Mouse (Mus musculus): ENCODE measurements around the gene Pkig. TPM values are rescaled to one million over a fixed set of nuclear protein-coding genes. Genes with fewer than 3 reads are reported as not detected.
"Not testable (repeated sequence)": the region's sequence is repeated elsewhere in the genome, so short reads cannot be mapped to it uniquely, and the experiment has no call there.

Pkig gene
- total RNA-seq, 1 experiment, result 14.8 TPM

- peak within 1 kb of the TSS; percentile 86 to 99 for H3K4me3 ChIP-seq (ENCODE audit: insufficient read depth in 1 of 2, low read depth in 1 of 2, low read length in 2 of 2, poor library complexity in 1 of 2, severe bottlenecking in 1 of 2)
- in situ Hi-C loops (cut with MboI; ENCODE audit: low sequenced_read_pairs in 2 of 2, unreplicated experiment in 2 of 2), result no loop called here
- peak; percentile 87 for DNase-seq (ENCODE audit: low read depth, low spot score)
- H3K36me3 ChIP-seq (ENCODE audit: control insufficient read depth, insufficient read depth, low read length, poor library complexity, severe bottlenecking), result no peaks in the 10 kb centered on the region
- H3K9ac ChIP-seq (ENCODE audit: insufficient read depth, low read depth, low read length, poor library complexity, severe bottlenecking), result peak within 1 kb of the TSS; percentile 90
- H3K9me3 ChIP-seq (ENCODE audit: control insufficient read depth, insufficient read depth, low read depth, low read length), result no peaks in the 10 kb centered on the region
- peak within 1 kb of the TSS; percentile 76 for H3K27ac ChIP-seq (ENCODE audit: insufficient read depth, low read depth, low read length, poor library complexity, severe bottlenecking)
- TF ChIP-seq HCFC1 (IDR thresholded peaks at IDR 0.05; ENCODE audit: borderline replicate concordance, insufficient read depth, low read length), result 0 out of 2 replicates have a peak, but pooled peaks have one; percentile 47
- TF ChIP-seq ZNF384 (IDR thresholded peaks at IDR 0.05; ENCODE audit: low read depth, low read length), result no peak
- peaks cover 0 to 5% of the 10 kb centered on the region in 2 experiments; a peak in 1 of 4 replicates for H3K4me1 ChIP-seq (ENCODE audit: control insufficient read depth in 2 of 2, insufficient read depth in 2 of 2, low read length in 2 of 2, poor library complexity in 1 of 2)
These were observed 13.4 kb upstream of the Pkig start, which contains the start of gene Serinc3 for GRCm38 (mm10) chr2:163644575-163645385. Gene Serinc3 (minus strand): TSS chr2:163645131.

- no peak for DNase-seq (ENCODE audit: low read depth, low spot score)
- in situ Hi-C loops (cut with MboI; ENCODE audit: low sequenced_read_pairs in 2 of 2, unreplicated experiment in 2 of 2), result no loop called here
- Histone ChIP-seq H3K4me1 (ENCODE audit: control insufficient read depth in 2 of 2, insufficient read depth in 2 of 2, low read length in 2 of 2, poor library complexity in 1 of 2) (peaks cover 0 to 5% of the 10 kb centered on the region in 2 experiments; a peak in 1 of 4 replicates), H3K27ac (ENCODE audit: insufficient read depth, low read depth, low read length, poor library complexity, severe bottlenecking) (no peak overlapping the region), H3K36me3 (ENCODE audit: control insufficient read depth, insufficient read depth, low read length, poor library complexity, severe bottlenecking) (no peaks in the 10 kb centered on the region), H3K9me3 (ENCODE audit: control insufficient read depth, insufficient read depth, low read depth, low read length) (no peaks in the 10 kb centered on the region), H3K9ac (ENCODE audit: insufficient read depth, low read depth, low read length, poor library complexity, severe bottlenecking) (no peak overlapping the region), H3K4me3 (ENCODE audit: insufficient read depth in 1 of 2, low read depth in 1 of 2, low read length in 2 of 2, poor library complexity in 1 of 2, severe bottlenecking in 1 of 2) (no peak overlapping the region)
- TF ChIP-seq ZC3H11A (IDR thresholded peaks at IDR 0.05; ENCODE audit: borderline replicate concordance, low read depth, low read length) (no peak), MAFK (IDR thresholded peaks at IDR 0.05; ENCODE audit: insufficient read depth, low read depth, low read length) (no peak), HCFC1 (IDR thresholded peaks at IDR 0.05; ENCODE audit: borderline replicate concordance, insufficient read depth, low read length) (no peak), ZNF384 (IDR thresholded peaks at IDR 0.05; ENCODE audit: low read depth, low read length) (no peak), CHD2 (IDR thresholded peaks at IDR 0.05; ENCODE audit: low read depth, low read length) (no peak)
These were observed 12.3 kb upstream of the Pkig start for GRCm38 (mm10) chr2:163645700-163646460.

- no peak overlapping the region for H3K9ac ChIP-seq (ENCODE audit: insufficient read depth, low read depth, low read length, poor library complexity, severe bottlenecking)
- in situ Hi-C loops (cut with MboI; ENCODE audit: low sequenced_read_pairs in 2 of 2, unreplicated experiment in 2 of 2), result no loop called here
- no peaks in the 10 kb centered on the region for H3K36me3 ChIP-seq (ENCODE audit: control insufficient read depth, insufficient read depth, low read length, poor library complexity, severe bottlenecking)
- H3K4me1 ChIP-seq (ENCODE audit: control insufficient read depth in 2 of 2, insufficient read depth in 2 of 2, low read length in 2 of 2, poor library complexity in 1 of 2), result peaks cover 0 to 5% of the 10 kb centered on the region in 2 experiments; a peak in 1 of 4 replicates
- no peak for DNase-seq (ENCODE audit: low read depth, low spot score)
- H3K4me3 ChIP-seq (ENCODE audit: insufficient read depth in 1 of 2, low read depth in 1 of 2, low read length in 2 of 2, poor library complexity in 1 of 2, severe bottlenecking in 1 of 2), result no peak overlapping the region
- H3K9me3 ChIP-seq (ENCODE audit: control insufficient read depth, insufficient read depth, low read depth, low read length), result no peaks in the 10 kb centered on the region
- no peak overlapping the region for H3K27ac ChIP-seq (ENCODE audit: insufficient read depth, low read depth, low read length, poor library complexity, severe bottlenecking)
- TF ChIP-seq CHD2 (IDR thresholded peaks at IDR 0.05; ENCODE audit: low read depth, low read length), result no peak
- no peak for TF ChIP-seq MAFK (IDR thresholded peaks at IDR 0.05; ENCODE audit: insufficient read depth, low read depth, low read length)
- TF ChIP-seq ZC3H11A (IDR thresholded peaks at IDR 0.05; ENCODE audit: borderline replicate concordance, low read depth, low read length), result no peak
- TF ChIP-seq HCFC1 (IDR thresholded peaks at IDR 0.05; ENCODE audit: borderline replicate concordance, insufficient read depth, low read length), result no peak
- no peak for TF ChIP-seq ZNF384 (IDR thresholded peaks at IDR 0.05; ENCODE audit: low read depth, low read length)
These were observed 11.6 kb upstream of the Pkig start for GRCm38 (mm10) chr2:163646461-163647080.

DNA sequence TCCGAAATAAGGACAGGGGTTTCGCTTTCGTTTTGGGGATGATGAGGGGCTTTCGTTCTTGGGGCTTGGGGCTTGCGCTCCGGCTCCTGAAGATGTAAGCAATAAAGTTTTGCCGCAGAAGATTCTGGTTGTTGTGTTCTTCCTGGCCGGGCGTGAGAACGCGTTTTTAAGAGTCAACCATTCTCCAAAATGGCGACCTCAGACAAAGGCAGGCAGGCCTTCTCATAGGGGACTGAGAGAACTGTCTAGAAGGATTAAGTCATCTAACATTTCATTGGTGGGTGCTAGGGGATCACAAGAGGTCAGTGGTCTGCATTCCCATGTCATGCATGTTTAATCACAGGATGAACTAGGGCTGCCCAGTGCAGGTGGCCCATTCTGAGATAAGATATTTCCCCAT is 2.5 kb upstream of the Pkig start:
- H3K9me3 ChIP-seq (ENCODE audit: control insufficient read depth, insufficient read depth, low read depth, low read length); H3K4me1 ChIP-seq (ENCODE audit: control insufficient read depth in 2 of 2, insufficient read depth in 2 of 2, low read length in 2 of 2, poor library complexity in 1 of 2); H3K27ac ChIP-seq (ENCODE audit: insufficient read depth, low read depth, low read length, poor library complexity, severe bottlenecking); DNase-seq (ENCODE audit: low read depth, low spot score); H3K36me3 ChIP-seq (ENCODE audit: control insufficient read depth, insufficient read depth, low read length, poor library complexity, severe bottlenecking); H3K4me3 ChIP-seq (ENCODE audit: insufficient read depth in 1 of 2, low read depth in 1 of 2, low read length in 2 of 2, poor library complexity in 1 of 2, severe bottlenecking in 1 of 2); in situ Hi-C loops (cut with MboI; ENCODE audit: low sequenced_read_pairs in 2 of 2, unreplicated experiment in 2 of 2); H3K9ac ChIP-seq (ENCODE audit: insufficient read depth, low read depth, low read length, poor library complexity, severe bottlenecking): not testable (repeated sequence)
